Mouse (Mus musculus) megakaryocyte, embryonic 14.5 days (primary cell): ENCODE measurements around the gene Mus81.

ENCODE experiments used
- FLI1 ChIP-seq: IDR thresholded peaks from 2 replicates; pipeline ENCODE4 v1.6.1; 2012; ENCODE audit warnings: low read length, inconsistent platforms, mixed read lengths
- GATA1 ChIP-seq: IDR thresholded peaks from 3 replicates; pipeline ENCODE4 v1.6.1; 2012; ENCODE audit warnings: mixed read lengths, low read length, inconsistent platforms, borderline replicate concordance

GRCm38 (mm10) chr19:5472857-5473256 is 15.3 kb downstream of the Mus81 start:
- TF ChIP-seq GATA1 (no peak), FLI1 (no peak)
